Mouse (Mus musculus): ENCODE results near the gene Abca8b.
"Not testable (repeated sequence)": the region's sequence is repeated elsewhere in the genome, so short reads cannot be mapped to it uniquely, and the experiment has no call there.

DNA sequence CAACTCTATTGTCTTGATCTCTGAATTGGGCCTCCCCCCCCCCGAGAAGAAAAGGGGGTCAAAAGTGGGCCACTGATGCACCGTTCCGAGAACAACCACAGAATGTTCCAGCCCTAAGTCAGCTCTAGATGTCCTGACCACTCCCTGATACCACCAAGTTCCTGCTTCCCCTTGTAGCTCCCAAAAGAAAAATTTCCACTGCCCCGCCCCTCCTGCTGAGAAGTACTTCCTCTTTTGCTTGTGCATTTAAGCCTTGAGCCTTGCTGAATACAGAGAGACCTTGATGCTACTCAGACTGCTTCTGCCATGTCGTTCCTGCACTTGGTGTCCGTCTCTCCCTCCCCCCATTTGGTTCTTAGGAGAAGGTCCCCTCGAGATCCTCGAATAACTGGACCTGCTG is 82.5 kb downstream of the Abca8b start:
- TF ChIP-seq CTCF (IDR thresholded peaks at IDR 0.05; ENCODE audit: control insufficient read depth, insufficient read depth, insufficient replicate concordance, low read depth, low read length); POLR2A (IDR thresholded peaks at IDR 0.05; ENCODE audit: control insufficient read depth, low read depth, low read length): not testable (repeated sequence)

Measured in testis, adult 2 months (tissue).